Mouse (Mus musculus) right cerebral cortex, postnatal 4 days (tissue): ENCODE measurements around the gene Ankle2.

Experiments
- DNase-seq: peaks from one replicate; pipeline ENCODE4 v3.0.0-alpha.2; 2022

Gene Ankle2

DNA sequence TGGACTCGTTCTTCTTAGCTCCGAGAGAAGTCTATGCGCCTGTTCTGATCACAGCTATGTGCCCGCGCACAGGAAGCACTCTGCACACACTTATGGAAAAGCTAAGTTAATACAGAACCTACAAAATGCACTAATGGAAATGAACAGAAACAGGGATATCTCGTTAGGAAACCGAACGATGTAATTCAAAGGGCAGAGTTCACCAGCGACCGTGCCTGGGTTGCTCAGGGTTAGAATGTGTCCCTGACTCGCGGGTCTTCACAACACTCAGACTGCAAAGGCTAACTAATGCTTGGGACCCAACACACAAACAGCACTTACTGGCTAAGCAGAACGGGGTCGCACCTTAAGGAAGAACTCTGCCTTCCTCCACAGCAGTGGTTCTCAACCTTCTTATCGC is 54.4 kb downstream of the Ankle2 start:
- no peak for DNase-seq

DNA sequence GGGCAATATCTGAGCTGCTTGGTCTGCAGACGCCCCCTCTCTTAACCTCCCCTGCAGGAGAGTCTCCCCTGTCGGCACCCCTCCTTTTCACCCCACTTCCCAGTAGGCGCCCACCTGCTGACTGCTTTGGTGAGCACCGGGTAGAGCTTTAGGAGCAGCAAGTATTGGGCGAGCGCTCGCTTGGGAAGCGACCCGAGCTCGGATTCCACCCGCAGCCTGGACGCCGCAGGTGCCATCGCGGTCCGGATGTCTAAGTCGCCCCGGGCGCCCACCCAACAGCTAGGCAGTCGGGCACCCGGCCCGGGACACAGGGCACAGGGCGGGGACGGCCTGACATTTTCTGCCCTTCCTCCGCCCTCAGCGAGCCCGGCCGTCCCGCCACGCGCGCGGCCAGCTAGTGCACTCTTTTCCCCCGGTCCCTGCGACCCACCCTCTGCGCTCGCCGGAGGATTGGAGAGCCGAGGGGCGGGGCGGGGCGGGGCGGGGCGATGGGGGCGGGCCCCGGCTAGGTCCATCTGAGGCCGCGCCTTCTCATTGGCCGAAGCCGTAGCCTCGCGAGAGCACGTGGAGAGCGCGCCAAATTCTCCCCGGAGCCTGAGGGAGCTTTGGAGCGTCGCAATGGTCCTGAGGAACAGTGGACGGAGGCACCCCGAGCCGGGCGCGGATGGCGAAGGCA is 55.1 kb downstream of the Ankle2 start, which contains the start of the genes Pxmp2 and Pole:
Pxmp2 (minus strand) TSS at position 417 of the 676 bp plus-strand sequence.
Pole (plus strand) TSS at position 537 of the 676 bp plus-strand sequence.
- peak; percentile 90 for DNase-seq

- no peak for DNase-seq
Measured at GRCm38 (mm10) chr5:110286446-110287083, 55.8 kb downstream of the Ankle2 start.

DNA sequence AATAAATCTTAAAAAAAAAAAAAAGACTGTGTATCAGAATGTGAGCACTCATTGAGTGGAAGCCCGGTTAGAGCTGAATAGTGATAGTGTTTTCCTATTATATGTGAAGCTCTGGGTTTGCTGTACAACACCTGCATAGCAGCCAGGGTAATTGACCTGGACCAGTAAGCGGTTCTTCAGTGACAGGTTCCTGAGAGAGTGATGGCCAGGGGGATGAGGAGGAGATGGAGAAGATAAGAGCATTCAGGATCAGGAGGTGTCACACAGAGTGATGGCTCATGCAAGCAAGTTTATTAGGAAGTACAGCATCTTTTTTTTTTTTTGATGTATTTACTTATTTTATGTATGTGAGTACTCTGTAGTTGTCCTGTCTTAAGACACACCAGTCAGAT is 56.3 kb downstream of the Ankle2 start:
- DNase-seq: no peak

GRCm38 (mm10) chr5:110291649-110292048 is 60.8 kb downstream of the Ankle2 start:
- DNase-seq: no peak

- DNase-seq: no peak
Measured at GRCm38 (mm10) chr5:110296637-110297036, 65.8 kb downstream of the Ankle2 start.

- no peak for DNase-seq
Measured at GRCm38 (mm10) chr5:110300591-110300990, 69.8 kb downstream of the Ankle2 start.
